Mouse (Mus musculus) testis, adult 2 months (tissue): ENCODE measurements at regions not wholly inside any gene's neighbourhood (a gene's known extent, or its start where the extent isn't known, plus 50 kb on each side); places are given as distances from the start of the nearest gene placed in this dataset.

Source experiments
- H3K27ac ChIP-seq: fragments of 200-500 bp; 2 replicates; pipeline ENCODE4 v1.5.1; 2012; ENCODE audit warnings: low read depth, low read length; ENCODE audit not compliant: control insufficient read depth, insufficient read depth
- H3K27me3 ChIP-seq: fragments of 200-500 bp; 2 replicates; pipeline ENCODE4 v1.6.1; 2012; ENCODE audit warnings: mild to moderate bottlenecking, low read length, moderate library complexity; ENCODE audit not compliant: control insufficient read depth, insufficient read depth
- H3K36me3 ChIP-seq: fragments of 200-500 bp; 2 replicates; pipeline ENCODE4 v1.6.1; 2012; ENCODE audit warnings: mild to moderate bottlenecking, low read length; ENCODE audit not compliant: control insufficient read depth, insufficient read depth
- H3K4me1 ChIP-seq: fragments of 200-500 bp; 2 replicates; pipeline ENCODE4 v1.6.1; 2012; ENCODE audit warnings: low read length; ENCODE audit not compliant: control insufficient read depth, insufficient read depth
- H3K4me3 ChIP-seq: fragments of 200-500 bp; 2 replicates; pipeline ENCODE4 v1.5.1; 2012; ENCODE audit warnings: low read depth, mild to moderate bottlenecking, low read length, moderate library complexity, mixed read lengths; ENCODE audit not compliant: control insufficient read depth
- CTCF ChIP-seq: fragments of 200-500 bp; IDR thresholded peaks from 2 replicates; pipeline ENCODE4 v1.5.1; 2012; ENCODE audit warnings: low read depth, mild to moderate bottlenecking, inconsistent platforms, low read length, moderate library complexity; ENCODE audit not compliant: control insufficient read depth, insufficient read depth, insufficient replicate concordance
- POLR2A ChIP-seq: fragments of 200-500 bp; IDR thresholded peaks from 2 replicates; pipeline ENCODE4 v1.6.1; 2012; ENCODE audit warnings: low read depth, mild to moderate bottlenecking, inconsistent platforms, low read length, moderate library complexity; ENCODE audit not compliant: control insufficient read depth

- no peak overlapping the region for H3K27ac ChIP-seq
- no peaks in the 10 kb centered on the region for H3K36me3 ChIP-seq
- no peak for TF ChIP-seq POLR2A
- no peak for TF ChIP-seq CTCF
- H3K4me3 ChIP-seq = no peak overlapping the region
- no peaks in the 10 kb centered on the region for H3K27me3 ChIP-seq
- H3K4me1 ChIP-seq = no peaks in the 10 kb centered on the region
Measured at GRCm38 (mm10) chr6:94986346-94986745, 130.7 kb upstream of the Kbtbd8 start.

GRCm38 (mm10) chr6:94984411-94984895 is 132.6 kb upstream of the Kbtbd8 start:
- Histone ChIP-seq H3K4me3 (no peak overlapping the region), H3K36me3 (no peaks in the 10 kb centered on the region), H3K4me1 (no peaks in the 10 kb centered on the region), H3K27ac (no peak overlapping the region), H3K27me3 (no peaks in the 10 kb centered on the region)
- TF ChIP-seq POLR2A = no peak
- no peak for TF ChIP-seq CTCF

- H3K27me3 ChIP-seq = no peaks in the 10 kb centered on the region
- no peaks in the 10 kb centered on the region for H3K4me1 ChIP-seq
- H3K27ac ChIP-seq = no peak overlapping the region
- no peaks in the 10 kb centered on the region for H3K36me3 ChIP-seq
- no peak for TF ChIP-seq POLR2A
- no peak for TF ChIP-seq CTCF
- no peak overlapping the region for H3K4me3 ChIP-seq
Measured at GRCm38 (mm10) chr6:94968683-94969082, 148.4 kb upstream of the Kbtbd8 start.

GRCm38 (mm10) chr6:94966962-94967361 is 150.1 kb upstream of the Kbtbd8 start:
- Histone ChIP-seq H3K27me3 (no peaks in the 10 kb centered on the region), H3K36me3 (no peaks in the 10 kb centered on the region), H3K4me1 (no peaks in the 10 kb centered on the region), H3K27ac (no peak overlapping the region), H3K4me3 (no peak overlapping the region)
- no peak for TF ChIP-seq POLR2A
- no peak for TF ChIP-seq CTCF

GRCm38 (mm10) chr6:94963204-94963603 is 153.8 kb upstream of the Kbtbd8 start:
- H3K4me3 ChIP-seq = no peak overlapping the region
- no peaks in the 10 kb centered on the region for H3K36me3 ChIP-seq
- TF ChIP-seq POLR2A = no peak
- no peak for TF ChIP-seq CTCF
- H3K4me1 ChIP-seq = no peaks in the 10 kb centered on the region
- H3K27me3 ChIP-seq = no peaks in the 10 kb centered on the region
- no peak overlapping the region for H3K27ac ChIP-seq

GRCm38 (mm10) chr6:94962411-94963087 is 154.5 kb upstream of the Kbtbd8 start:
- H3K4me3 ChIP-seq = no peak overlapping the region
- TF ChIP-seq CTCF = no peak
- no peak for TF ChIP-seq POLR2A
- no peaks in the 10 kb centered on the region for H3K4me1 ChIP-seq
- no peaks in the 10 kb centered on the region for H3K27me3 ChIP-seq
- no peak overlapping the region for H3K27ac ChIP-seq
- no peaks in the 10 kb centered on the region for H3K36me3 ChIP-seq

- H3K27ac ChIP-seq = no peak overlapping the region
- TF ChIP-seq CTCF (no peak), POLR2A (no peak)
- no peaks in the 10 kb centered on the region for H3K4me1 ChIP-seq
- H3K4me3 ChIP-seq = no peak overlapping the region
- H3K36me3 ChIP-seq = no peaks in the 10 kb centered on the region
- no peaks in the 10 kb centered on the region for H3K27me3 ChIP-seq
Measured at GRCm38 (mm10) chr6:94961821-94962220, 155.2 kb upstream of the Kbtbd8 start.
